Mouse (Mus musculus) thymus, postnatal 25 days (tissue): ENCODE measurements around the gene Pld6.
A peak's percentile ranks its signal among the peaks of the same experiment; 100 is the strongest.

ENCODE experiments used
- DNase-seq: peaks from one replicate; pipeline ENCODE4 v3.0.0; 2022

The Pld6 gene

DNA sequence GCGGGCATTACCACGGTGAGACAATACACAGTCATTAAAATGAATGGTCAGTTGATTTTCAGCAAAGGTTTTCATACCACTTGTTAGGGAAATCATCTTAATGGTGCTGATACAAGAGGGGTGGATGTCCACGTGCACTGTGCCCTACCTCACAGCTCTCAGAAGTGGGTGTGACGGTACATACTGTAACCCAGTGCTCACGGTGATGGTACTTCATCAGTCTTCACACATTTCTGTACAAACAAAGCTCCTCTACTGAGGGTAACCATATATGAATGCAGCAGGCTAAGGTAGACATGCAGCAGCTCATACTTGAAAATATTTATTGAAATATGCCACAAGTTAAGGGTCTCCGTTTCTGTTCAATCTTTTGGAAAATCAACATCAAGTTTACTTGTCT lies 3.9 kb downstream of the Pld6 start:
- DNase-seq = no peak

DNA sequence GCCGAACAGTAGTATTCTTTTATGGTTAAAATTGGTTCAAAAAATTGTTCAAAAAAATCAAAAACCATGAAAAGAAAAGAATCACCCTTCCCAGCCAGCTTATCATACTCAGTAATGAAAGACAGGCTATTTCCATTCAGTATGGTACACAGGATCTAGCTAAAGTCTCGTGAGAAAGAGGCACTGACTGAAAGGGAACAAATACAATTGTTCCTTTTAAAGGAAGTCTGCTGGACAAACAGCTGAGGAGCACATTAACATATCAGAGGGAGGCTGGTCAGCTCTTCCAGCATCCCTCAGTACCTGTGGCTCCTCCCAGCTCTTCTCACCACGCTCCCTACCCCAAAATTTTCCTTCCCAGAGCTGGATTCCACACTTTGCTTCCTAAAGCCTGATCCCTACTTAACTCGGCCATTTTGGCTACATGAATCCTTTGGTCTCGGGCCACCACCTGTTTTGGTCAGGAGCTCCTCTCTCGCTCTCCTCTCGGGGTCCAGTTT lies 5.3 kb downstream of the Pld6 start:
- DNase-seq = no peak

DNA sequence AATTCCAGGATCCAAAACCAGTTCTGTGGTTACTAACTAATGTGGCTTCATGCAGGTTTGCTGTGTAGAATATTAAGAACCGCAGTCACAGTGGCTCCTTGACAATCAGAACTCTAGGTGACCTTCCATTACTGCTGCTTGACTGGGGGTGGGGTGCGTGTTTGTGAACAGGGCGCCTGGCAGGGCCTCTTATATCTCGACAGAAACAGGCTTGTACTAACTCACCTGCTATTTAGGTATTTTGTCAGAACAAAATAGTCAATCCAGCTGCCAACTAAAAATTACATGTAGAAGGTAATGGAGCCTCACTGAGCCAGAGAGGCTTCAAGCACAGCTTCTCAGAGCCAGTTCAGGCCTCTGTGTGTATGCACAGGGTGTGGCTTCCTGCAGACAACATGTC lies 7.2 kb downstream of the Pld6 start:
- no peak for DNase-seq

DNA sequence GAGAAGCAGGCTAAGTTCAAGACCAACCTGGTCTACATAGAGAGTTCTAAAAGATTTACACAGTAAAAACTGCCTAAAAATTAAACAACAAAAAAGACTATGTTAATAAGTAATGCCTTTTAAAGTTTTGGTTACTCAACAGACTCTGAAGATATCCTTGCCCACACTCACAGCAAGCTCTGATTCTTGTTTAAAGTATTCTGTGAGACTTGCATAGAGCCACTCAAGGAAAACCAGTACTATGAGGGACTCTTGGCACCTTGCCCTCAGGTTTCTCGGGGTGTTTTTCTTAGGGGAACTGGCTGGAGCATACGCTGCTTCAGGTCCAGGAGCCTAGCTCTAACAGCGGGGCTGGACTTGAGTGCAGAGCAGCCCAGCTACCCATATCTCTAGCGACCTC lies 8.0 kb downstream of the Pld6 start:
- DNase-seq = no peak

DNA sequence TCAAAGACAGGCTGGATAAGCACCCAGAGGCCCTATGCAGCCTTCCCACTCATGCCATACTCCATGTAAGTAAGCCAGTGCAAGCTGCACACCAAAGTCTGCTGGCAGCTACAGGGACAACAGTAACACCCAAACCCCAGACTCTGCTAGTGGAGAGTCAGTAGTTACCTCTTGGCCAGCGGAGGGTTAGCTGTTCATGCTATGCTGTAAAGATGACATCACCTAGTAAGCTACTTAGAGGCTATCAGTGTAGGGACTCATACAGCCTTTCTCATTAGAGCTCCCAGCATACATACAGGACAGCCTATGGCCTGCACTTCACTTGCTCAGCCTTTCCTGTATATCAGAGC lies 8.6 kb downstream of the Pld6 start:
- no peak for DNase-seq

DNA sequence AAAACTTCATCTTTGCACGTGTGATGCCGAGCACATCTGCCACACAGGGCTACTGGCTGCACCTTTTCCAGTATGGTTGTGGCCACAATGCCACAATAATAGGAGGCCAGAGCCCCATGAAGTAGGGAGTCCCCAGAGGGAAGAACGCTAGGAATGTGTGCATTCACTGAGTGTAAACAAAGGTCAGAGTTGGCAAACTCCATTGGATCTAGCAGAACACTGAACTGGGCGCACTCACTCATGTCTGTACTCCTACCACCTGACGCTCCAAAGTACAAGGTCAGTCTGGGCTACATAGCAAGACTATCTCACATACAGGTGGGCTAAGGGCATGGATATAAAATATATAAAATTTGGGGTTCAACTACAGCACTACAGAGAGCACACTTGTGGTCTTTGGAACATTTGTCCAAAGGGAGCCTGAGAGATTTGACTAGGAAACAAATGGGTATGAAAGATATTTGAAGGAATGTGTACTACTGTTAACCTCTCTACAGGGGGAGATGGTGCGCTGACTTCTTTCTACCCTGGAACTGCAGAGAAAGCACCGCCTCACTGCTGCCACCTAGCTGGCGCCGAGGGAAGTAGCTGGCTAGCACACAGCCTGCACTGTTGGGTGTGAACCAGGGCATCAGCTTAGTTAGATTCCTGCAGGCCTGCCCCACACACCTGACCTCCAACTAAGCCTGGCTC lies 9.1 kb downstream of the Pld6 start:
- DNase-seq = peak; percentile 85

DNA sequence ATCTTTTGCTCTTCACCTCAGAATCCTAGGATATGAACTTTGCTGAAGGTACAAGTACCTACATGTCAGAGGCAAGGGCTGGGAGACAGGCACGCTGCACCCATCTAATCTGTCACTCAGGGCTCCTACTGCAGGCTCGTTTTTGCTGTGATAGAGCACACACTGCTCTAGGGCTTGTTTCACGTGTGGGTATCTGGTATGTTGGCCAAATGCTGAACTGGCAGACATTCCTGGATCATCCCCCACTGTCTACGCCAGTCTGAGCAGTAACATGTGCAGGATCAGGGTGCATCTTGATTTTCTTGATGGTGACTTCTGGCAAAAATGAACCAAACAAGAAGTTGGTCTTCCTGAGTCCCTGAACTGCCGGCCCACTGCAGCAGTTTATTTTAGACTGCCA lies 10.2 kb downstream of the Pld6 start:
- DNase-seq = no peak

DNA sequence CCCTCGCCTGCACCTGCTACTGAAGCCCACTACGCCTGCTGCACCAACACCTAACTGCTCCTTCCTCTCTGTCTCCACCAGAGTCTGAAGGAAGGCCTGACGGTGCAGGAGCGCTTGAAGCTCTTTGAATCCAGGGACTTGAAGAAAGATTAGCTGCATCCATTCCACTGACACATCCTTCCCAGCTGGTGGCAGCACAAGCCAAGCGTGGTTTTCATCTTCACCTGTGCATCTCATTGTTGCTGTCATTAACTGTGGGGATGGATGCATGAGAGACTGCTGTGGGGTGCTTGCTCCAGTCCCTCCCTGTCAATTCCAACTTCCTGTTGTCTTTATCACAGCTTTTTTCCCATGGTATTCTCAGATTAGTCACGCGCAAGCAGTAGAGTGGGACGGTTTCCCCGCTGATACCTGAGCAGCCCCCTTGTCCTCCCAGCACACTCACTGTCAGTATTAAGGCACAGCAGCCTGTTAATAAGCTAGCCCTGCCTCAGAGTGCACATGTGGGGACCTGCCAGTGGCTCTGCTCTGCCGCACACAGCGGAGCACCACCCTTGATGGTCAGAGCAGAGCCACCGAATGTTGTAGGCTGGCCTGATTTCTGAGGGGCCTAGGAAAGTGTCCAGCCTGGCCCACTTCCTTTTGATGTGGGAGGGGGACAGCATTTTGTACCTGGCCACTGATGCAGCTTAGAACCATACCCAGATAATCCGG lies 11.9 kb downstream of the Pld6 start:
- no peak for DNase-seq

DNA sequence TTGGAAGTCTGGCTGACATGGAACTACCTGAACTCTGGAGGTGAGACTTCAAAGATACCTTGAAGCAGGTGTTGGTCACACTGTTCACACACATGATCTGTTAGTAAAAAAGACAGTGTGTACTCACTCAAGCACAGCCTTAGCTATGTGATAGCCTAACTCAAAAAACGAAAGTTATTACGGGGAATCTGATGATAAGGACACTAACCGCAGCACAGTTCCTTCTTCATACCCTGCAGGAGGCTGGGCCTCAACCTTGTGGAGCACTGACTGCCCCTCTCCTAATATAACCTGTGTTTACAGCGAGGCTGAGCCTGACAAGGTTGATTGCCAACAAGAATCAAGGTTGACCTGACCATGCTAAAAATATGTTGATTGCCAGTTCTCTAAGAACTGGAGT lies 12.9 kb downstream of the Pld6 start:
- no peak for DNase-seq

DNA sequence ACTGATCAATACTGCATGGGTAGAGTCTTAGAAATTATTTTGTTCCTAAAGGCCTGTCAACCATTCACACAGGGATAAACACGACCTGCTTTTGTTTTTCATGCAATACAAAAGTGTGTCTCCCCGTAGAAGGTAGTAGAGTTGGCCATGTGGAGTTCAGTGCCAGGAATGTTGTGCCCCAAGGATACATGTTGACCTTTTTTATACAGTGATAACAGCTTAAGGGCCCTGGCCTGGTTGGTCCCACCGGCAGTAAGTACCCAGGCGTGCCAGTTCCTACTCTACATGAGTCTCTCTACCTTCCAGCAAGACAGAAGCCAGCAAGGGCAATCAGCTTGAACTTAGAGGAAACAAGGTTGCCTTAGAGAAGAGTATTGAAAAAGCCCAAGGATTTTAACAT lies 14.5 kb downstream of the Pld6 start:
- DNase-seq = no peak

DNA sequence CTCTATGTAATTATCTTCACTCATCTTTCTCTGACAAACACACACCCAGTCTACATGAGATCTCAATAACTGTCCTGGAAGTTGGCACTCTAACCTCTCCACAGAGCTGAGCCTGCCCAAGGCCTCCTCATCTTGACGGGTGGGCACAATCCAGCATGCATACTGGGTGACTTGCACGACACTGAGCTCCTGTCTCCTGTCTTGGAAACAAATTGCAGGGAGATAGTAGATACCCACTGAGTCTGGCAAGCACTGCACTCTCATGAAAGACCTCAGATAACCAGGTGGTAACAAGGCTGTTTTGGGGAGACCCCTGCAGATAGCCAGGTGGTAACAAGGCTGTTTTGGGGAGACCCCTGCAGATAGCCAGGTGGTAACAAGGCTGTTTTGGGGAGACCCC lies 15.2 kb downstream of the Pld6 start:
- DNase-seq = no peak

DNA sequence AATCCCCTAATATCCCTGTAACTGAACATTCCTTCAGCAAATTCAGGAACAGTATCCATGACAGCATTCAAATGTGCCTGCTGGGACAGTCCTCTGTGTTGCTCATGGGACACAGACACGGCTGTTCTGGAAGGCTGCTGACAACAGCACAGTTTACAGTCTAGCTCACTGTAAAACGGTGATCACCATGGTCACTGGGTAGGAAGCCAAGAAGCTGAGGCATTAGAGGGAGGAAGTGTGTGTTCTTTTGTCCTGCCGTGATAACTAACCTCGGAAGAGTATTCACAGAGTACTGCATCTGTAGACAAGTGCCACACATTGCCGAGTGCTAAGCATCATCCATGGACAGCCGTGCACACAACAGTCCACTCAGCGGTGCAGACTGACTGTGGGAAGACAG lies 16.7 kb downstream of the Pld6 start:
- DNase-seq = no peak

DNA sequence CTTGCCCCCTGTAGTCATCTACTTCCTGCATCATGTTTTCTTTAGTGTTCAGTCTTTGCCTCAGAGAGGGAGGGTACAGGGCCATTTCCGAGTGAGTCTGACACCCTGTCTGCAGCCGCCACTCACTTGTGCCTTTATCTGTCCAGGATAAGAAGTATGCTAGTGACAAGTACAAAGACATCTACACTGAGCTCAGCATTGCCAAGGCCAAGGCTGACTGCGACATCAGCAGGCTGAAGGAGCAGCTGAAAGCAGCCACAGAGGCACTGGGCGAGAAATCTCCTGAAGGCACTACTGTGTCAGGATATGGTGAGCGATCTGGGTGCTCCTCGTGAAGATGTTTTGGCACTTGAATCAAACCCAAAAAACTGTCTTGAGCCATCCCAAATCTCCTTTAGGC lies 17.7 kb downstream of the Pld6 start:
- DNase-seq = no peak

DNA sequence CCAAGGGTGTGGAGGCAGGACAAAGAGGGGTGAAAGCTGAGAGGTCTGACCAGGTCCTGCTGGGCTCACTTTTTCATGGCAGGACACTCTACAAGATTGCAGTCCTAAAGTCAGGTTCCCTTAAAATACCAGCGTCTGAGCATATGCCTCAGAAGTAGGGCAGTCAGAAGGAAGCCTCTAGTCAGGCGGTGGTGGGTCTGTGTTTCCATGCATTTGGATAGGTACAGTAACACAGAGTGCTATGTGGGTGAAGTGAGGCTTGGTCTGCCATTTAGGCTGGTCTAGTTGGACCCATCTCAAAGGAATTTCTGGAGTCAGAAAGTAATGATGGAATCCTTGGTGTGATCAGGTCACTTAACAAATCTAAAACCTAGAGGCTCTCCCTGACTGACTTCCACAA lies 18.1 kb downstream of the Pld6 start:
- DNase-seq = no peak

DNA sequence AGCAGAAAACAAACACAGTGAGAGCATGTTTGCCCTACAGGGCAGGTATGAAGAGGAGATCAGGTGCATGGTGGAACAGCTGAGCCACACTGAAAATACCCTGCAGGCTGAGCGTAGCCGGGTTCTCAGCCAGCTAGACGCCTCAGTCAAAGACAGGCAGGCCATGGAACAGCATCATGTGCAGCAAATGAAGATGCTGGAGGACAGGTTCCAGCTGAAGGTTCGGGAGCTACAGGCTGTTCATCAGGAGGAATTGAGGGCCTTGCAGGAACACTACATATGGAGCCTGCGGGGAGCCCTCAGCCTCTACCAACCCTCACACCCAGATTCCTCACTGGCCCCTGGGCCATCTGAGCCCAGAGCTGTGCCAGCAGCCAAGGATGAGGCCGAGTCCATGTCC lies 26.6 kb downstream of the Pld6 start:
- no peak for DNase-seq

DNA sequence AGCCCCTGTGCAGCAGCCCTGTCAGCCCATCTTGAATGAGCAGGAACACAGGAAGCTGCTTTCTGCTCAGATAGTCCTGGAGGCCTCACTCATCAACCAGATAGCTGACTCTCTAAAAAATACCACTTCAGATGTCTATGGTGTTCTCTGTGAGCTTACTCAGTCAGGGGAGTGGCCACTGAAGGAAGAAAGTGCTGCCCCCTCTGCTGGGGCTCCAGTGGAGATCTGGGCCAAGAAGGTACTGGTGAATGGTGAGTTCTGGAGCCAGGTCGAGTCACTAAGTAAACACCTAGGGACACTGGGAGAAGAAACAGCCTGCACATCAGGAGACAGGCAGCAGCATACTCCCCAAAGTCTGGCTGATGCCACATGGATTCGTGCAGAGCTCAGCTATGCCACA lies 27.8 kb downstream of the Pld6 start:
- no peak for DNase-seq

DNA sequence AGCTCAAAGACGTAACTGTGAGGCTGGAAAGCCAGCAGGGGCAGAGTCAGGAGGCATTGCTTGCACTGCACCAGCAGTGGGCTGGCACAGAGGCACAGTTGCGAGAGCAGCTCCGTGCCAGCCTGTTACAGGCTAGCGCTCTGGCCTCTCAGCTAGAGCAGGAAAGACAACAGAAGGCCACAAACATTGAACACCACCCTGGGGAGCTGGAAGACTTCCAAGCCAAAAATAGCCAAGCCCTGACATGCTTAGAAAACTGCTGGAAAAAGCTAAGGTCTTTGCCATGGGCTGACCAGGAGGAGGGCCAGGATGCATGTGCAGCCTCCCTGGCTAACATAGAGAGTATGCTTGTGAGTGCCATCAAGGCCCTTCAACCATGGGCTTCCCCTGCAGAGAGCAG lies 28.3 kb downstream of the Pld6 start:
- no peak for DNase-seq

DNA sequence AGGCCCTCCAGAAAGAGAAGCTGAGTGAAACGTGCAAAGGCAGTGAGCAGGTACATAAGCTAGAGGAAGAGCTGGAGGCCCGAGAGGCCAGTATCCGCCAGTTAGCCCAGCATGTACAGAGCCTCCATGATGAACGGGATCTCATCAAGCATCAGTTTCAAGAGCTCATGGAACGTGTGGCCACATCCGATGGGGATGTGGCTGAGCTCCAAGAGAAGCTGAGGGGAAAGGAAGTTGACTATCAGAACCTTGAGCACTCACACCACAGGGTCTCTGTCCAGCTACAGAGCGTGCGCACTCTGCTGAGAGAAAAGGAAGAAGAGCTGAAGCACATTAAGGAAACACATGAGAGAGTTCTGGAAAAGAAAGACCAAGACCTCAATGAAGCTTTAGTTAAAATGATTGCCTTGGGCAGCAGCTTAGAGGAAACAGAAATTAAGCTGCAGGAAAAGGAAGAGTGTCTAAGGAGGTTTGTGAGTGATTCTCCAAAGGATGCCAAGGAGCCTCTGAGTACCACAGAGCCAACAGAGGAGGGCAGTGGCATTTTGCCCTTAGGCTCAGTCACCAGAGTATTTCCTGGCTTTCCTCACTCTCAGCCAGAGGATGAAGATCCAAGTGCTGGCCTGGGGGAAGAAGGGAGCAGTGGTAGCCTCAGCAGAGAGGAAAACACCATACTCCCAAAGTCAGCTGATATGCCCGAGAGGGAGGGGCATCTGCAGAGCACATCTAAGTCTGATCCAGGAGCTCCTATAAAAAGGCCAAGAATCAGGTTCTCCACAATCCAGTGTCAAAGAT lies 29.1 kb downstream of the Pld6 start:
- no peak for DNase-seq

DNA sequence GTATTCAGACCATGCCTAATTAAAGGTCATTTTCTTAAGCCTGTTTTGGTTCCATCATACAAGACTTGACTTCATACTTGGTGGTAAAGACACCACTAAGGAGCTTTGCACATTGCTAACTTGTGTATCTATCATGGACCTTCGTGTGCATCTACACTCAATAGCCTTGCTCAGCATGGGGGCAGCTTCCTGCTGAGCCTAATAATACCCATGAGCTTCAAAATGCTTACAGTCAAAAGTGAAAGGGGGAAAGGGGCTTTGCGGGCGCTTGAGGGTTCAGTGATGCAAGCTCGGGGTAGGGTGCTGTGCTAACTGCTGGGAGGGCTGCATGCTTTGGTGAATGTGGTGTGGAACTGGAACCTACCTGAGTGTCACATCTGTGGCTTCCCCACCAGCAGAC lies 31.1 kb downstream of the Pld6 start:
- no peak for DNase-seq

DNA sequence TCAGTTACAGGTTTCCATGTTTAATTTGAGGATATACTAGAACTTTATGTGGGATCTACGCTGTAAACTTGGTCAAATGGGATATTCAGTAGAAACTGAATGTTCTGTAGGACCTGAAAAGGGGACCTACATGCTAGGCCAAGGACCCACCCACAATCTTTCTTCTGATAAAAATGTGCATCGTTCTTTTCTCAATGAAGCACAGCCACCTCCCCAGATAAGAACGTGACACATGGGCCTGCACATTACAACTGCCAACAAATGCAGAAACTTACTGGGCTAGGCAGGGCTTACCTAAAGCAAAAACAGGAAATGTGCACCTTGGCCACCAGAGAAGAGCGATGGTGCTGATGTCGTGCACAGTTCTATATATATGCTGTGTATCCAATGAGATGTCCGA lies 32.9 kb downstream of the Pld6 start:
- no peak for DNase-seq

DNA sequence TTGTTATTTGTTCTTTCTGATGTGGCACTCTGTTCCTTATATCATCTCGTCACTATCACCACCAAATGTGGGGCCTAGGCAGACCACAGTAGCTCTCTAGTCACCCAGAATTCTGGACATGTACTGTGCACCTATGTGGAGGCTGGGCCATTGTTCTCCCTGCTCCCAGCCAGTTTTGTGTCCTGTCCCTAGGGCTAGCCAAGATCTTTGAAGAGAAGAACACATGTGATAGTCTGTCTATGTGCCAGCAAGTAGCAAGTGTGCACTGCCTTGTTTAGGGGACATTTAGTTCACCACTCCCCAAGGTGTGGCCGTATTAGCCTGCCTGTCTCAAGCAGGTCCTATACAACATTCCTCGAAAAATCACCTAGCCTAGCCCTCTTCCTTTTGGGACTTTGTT lies 38.4 kb downstream of the Pld6 start:
- DNase-seq = no peak

DNA sequence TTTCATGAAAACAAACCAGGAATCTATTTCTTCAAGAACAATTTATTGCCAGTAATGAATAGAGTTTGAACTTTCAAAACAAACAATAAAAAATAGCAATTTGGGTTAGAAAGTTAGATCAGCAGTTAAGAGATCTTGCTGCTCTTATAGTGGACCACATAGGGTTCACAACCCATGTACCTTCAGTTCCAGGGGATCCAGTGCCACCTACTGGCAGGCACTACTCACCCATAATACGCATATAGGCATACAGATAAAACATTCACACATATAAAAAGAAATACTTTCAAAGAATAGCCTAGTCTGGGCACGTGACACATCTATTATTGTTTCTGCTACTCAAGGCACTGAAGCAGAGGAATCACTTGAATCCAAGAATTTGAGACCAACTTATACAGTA lies 40.8 kb downstream of the Pld6 start:
- DNase-seq = peak; percentile 63

DNA sequence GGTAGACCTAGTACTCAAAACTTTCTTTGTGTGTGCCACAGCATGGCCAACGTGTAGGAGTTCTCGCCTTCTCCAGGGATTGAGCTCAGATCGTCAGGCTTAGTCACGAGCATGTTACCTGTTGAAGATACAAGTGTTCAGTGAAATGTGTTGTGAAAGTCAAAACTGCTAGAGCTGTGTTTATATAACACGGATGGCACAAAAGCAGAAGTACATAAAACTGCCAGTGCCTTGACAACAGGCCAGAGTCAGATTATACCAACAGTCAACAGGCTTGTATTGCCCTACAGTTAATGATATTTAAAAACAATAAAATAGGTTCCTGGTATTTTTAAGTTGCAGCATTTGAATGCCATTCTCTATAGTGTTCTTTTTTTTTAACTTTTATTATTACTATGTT lies 41.6 kb downstream of the Pld6 start:
- DNase-seq = no peak

DNA sequence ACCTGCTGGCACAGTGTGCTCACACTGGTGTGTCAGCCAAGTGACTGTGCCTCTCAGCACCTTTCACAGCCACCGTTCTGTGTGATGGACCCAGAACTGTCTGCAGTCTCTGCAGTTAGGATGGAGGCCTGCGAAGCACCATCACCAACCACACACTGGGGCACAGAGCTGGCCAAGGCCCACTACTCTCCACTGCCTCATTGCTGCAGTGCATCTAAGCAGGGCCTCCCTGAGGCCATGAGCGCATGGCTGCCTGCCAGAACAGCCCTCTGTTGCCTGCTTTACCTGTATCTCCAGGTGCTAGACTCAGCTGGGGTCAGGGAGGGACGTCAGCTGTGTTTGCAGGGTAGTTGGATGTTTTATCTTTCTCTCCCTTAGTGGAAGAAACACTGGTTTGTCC lies 43.1 kb downstream of the Pld6 start:
- DNase-seq = no peak
